Comparison of ENCODE assay signal across 24 mouse cellular contexts in the genomic region with DNA sequence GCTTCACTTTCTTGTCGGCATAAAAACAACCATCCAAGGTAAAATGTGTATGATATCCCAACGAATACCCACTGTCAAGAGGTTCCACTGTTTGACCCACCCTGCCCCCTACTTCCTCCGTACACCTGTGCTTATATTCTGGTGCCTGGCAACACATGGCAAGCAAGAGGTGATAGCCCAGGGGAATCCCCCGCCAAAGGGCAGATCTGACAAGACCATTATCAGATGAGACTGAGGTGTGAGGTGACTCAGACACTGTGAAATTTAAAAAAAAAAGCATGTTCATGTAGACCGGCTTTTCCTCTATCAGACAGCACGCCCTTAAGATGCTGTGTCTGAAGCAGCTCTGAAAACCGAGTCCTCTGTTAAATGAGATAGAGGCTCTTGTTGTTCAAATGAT.
DNase-seq lines count a peak whose midpoint lies in the region; ATAC-seq lines count a peak whose summit lies in the region.
"Had no signal": no experiment of that assay in that cellular context is flagged by ENCODE, and none has a peak within 500 bp of the region (broad histone marks: within the 10 kb centered on the region; RNA-seq: fewer than 3 reads in every experiment).

No protein-coding gene starts in this region.

- H3K36me3 ChIP-seq in kidney, embryonic 15.5 days: no peaks in the 10 kb centered on the region
- H3K36me3 ChIP-seq: embryonic facial prominence, embryonic 13.5 days; heart, embryonic 15.5 days; limb, embryonic 13.5 days; liver, embryonic 15.5 days; midbrain, embryonic 13.5 days; neural tube, embryonic 15.5 days had no signal

- no peak overlapping the region for H3K9ac ChIP-seq in kidney, embryonic 15.5 days
- H3K9ac ChIP-seq: embryonic facial prominence, embryonic 13.5 days; heart, embryonic 15.5 days; limb, embryonic 13.5 days; liver, embryonic 15.5 days; midbrain, embryonic 13.5 days; neural tube, embryonic 15.5 days had no signal

- DNase-seq in heart, adult 11 months: peak; percentile 90
- DNase-seq in heart, postnatal 25 days (ENCODE audit: low spot score): no peak
- peak; percentile 26 for DNase-seq in thymus, postnatal 4 days
- DNase-seq in thymus, postnatal 10 days (ENCODE audit: low spot score in 2 of 2): no peak
- no peak for DNase-seq in adrenal gland, adult 8-10 months
- DNase-seq in heart, postnatal 10 days: no peak
- DNase-seq: adrenal gland, postnatal 25 days; cerebellum, adult 11 months; cerebellum, postnatal 14 days; gastrocnemius, postnatal 25 days; kidney, postnatal 10 days; layer of hippocampus, postnatal 36 days; right cerebral cortex, postnatal 25 days had no signal

- peak; percentile 61 for ATAC-seq in monocyte, adult 5-6 weeks (replicated peaks; ENCODE audit: insufficient number of reproducible peaks, low FRiP score, low TSS enrichment, poor library complexity, severe bottlenecking)
- ATAC-seq in kidney, embryonic 15.5 days (replicated peaks; ENCODE audit: low FRiP score): no peak
- ATAC-seq: forebrain, embryonic 14.5 days; lung, postnatal 0 days; midbrain, embryonic 13.5 days had no signal

- 0 out of 2 replicates have a peak, but pooled peaks cover 6% of the 10 kb centered on the region for H3K4me1 ChIP-seq in kidney, embryonic 15.5 days
- H3K4me1 ChIP-seq: liver, embryonic 15.5 days; midbrain, embryonic 13.5 days; neural tube, embryonic 15.5 days had no signal

- no peak overlapping the region for H3K27ac ChIP-seq in kidney, embryonic 15.5 days
- H3K27ac ChIP-seq: embryonic facial prominence, embryonic 13.5 days; heart, embryonic 15.5 days; layer of hippocampus, adult 2 months; limb, embryonic 13.5 days; liver, embryonic 15.5 days; midbrain, embryonic 13.5 days; neural tube, embryonic 15.5 days had no signal

- no peak overlapping the region for H3K4me3 ChIP-seq in kidney, embryonic 15.5 days (replicated peaks)
- H3K4me3 ChIP-seq: embryonic facial prominence, embryonic 13.5 days; heart, embryonic 15.5 days; layer of hippocampus, adult 2 months; limb, embryonic 13.5 days; liver, embryonic 15.5 days; midbrain, embryonic 13.5 days; neural tube, embryonic 15.5 days had no signal

- H3K27me3 ChIP-seq in kidney, embryonic 15.5 days: no peaks in the 10 kb centered on the region
- H3K27me3 ChIP-seq: embryonic facial prominence, embryonic 13.5 days; heart, embryonic 15.5 days; limb, embryonic 13.5 days; liver, embryonic 15.5 days; midbrain, embryonic 13.5 days; neural tube, embryonic 15.5 days had no signal

- H3K4me2 ChIP-seq in kidney, embryonic 15.5 days: no peak overlapping the region
- H3K4me2 ChIP-seq: embryonic facial prominence, embryonic 13.5 days; heart, embryonic 15.5 days; limb, embryonic 13.5 days; liver, embryonic 15.5 days; midbrain, embryonic 13.5 days; neural tube, embryonic 15.5 days had no signal

- intact Hi-C loops in heart, postnatal 25 days (cut with DNase I): no loop called here
- intact Hi-C loops in heart, postnatal 10 days (cut with DNase I): loop anchor here (5.0 kb wide), 1 partner anchor 92 kb away; no protein-coding TSS in a partner anchor

- no peaks in the 10 kb centered on the region for H3K9me3 ChIP-seq in kidney, embryonic 15.5 days (replicated peaks)
- H3K9me3 ChIP-seq: embryonic facial prominence, embryonic 13.5 days; heart, embryonic 15.5 days; limb, embryonic 13.5 days; liver, embryonic 15.5 days; midbrain, embryonic 13.5 days; neural tube, embryonic 15.5 days had no signal

- WGBS in kidney, embryonic 15.5 days: 89% methylated on average over 7 of the region's 7 CpGs

Comparison
In these comparisons a context has a peak if more than half of its experiments do, and no peak if none do; other contexts are left out.
1. DNase-seq: peak in heart, adult 11 months (single experiment) and thymus, postnatal 4 days (single experiment); none in heart, postnatal 25 days (single experiment), thymus, postnatal 10 days (0 of 2), adrenal gland, adult 8-10 months (single experiment) and heart, postnatal 10 days (0 of 2).